Comparison of ENCODE assay signal across 8 mouse cellular contexts in genomic region chr3:96558668-96559196, GRCm38 (mm10). TPM values are rescaled to one million over a fixed set of nuclear protein-coding genes. Genes with fewer than 3 reads are reported as not detected.
DNase-seq lines count a peak whose midpoint lies in the region; ATAC-seq and TF ChIP-seq lines count a peak whose summit lies in the region.

No protein-coding gene starts in this region.

- TF ChIP-seq CTCF in lung, postnatal 0 days (IDR thresholded peaks at IDR 0.05), result no peak
- TF ChIP-seq CTCF in embryonic fibroblast, embryonic 13.5 days (IDR thresholded peaks at IDR 0.05; ENCODE audit: borderline replicate concordance, insufficient read depth, low read length), result no peak

- 0 out of 2 replicates have a peak, but pooled peaks have one; percentile 23 for TF ChIP-seq POLR2A in embryonic fibroblast, embryonic 13.5 days (IDR thresholded peaks at IDR 0.05; ENCODE audit: low read depth, low read length)

- ATAC-seq in lung, postnatal 0 days, result no peak
- no peak for ATAC-seq in intestine, embryonic 15.5 days

- peak overlapping the region; percentile 99 for H3K27ac ChIP-seq in lung, postnatal 0 days (ENCODE audit: low read length)
- no peak overlapping the region for H3K27ac ChIP-seq in embryonic fibroblast, embryonic 13.5 days (ENCODE audit: insufficient read depth, low read length)
- peak overlapping the region; percentile 92; the same call in 1 of the 2 replicates for H3K27ac ChIP-seq in intestine, embryonic 15.5 days

- peak overlapping the region; percentile 62 for H3K4me2 ChIP-seq in lung, postnatal 0 days (replicated peaks; ENCODE audit: low read depth, low read length)
- peak overlapping the region; percentile 71 for H3K4me2 ChIP-seq in intestine, embryonic 15.5 days (replicated peaks)

- peaks cover 29% of the 10 kb centered on the region for H3K36me3 ChIP-seq in lung, postnatal 0 days (ENCODE audit: insufficient read depth, low read length)
- H3K36me3 ChIP-seq in intestine, embryonic 15.5 days, result peaks cover 9% of the 10 kb centered on the region; the same call in 1 of the 2 replicates

- H3K9me3 ChIP-seq in lung, postnatal 0 days (ENCODE audit: low read length), result no peaks in the 10 kb centered on the region
- no peaks in the 10 kb centered on the region for H3K9me3 ChIP-seq in intestine, embryonic 15.5 days

- peak; percentile 49 for TF ChIP-seq EP300 in lung, postnatal 0 days (IDR thresholded peaks at IDR 0.05)

- WGBS in lung, postnatal 0 days, result 9% methylated on average over 10 of the region's 10 CpGs
- 16% methylated on average over 10 of the region's 10 CpGs for WGBS in intestine, embryonic 15.5 days

- H3K9ac ChIP-seq in lung, postnatal 0 days (replicated peaks; ENCODE audit: low read depth), result peak overlapping the region; percentile 100
- peak overlapping the region; percentile 76 for H3K9ac ChIP-seq in intestine, embryonic 15.5 days

- peak; percentile 63 for DNase-seq in lung, postnatal 0 days (ENCODE audit: low spot score)
- no peak for DNase-seq in lung, adult 18-20 months
- peak; percentile 57 for DNase-seq in naive thymus-derived CD4-positive, alpha-beta T cell, adult 2 months (ENCODE audit: low read depth)
- DNase-seq in adrenal gland, adult 18-20 months (ENCODE audit: low spot score in 2 of 2), result no peak
- no peak for DNase-seq in T-cell, adult 2 months (ENCODE audit: low spot score)
- no peak for DNase-seq in spleen, postnatal 36 days (ENCODE audit: low spot score in 2 of 2)

- H3K4me1 ChIP-seq in lung, postnatal 0 days (ENCODE audit: insufficient read depth, low read depth, low read length), result peaks cover 9% of the 10 kb centered on the region; the same call in 1 of the 2 replicates
- peaks cover 7% of the 10 kb centered on the region; the same call in 1 of the 2 replicates for H3K4me1 ChIP-seq in embryonic fibroblast, embryonic 13.5 days (ENCODE audit: control insufficient read depth, insufficient read depth, low read length)
- peaks cover 44% of the 10 kb centered on the region for H3K4me1 ChIP-seq in intestine, embryonic 15.5 days (replicated peaks)

- H3K4me3 ChIP-seq in lung, postnatal 0 days (ENCODE audit: low read depth, low read length), result peak overlapping the region; percentile 90
- peak overlapping the region; percentile 82 for H3K4me3 ChIP-seq in embryonic fibroblast, embryonic 13.5 days (ENCODE audit: insufficient read depth, low read length)
- peak overlapping the region; percentile 62 for H3K4me3 ChIP-seq in intestine, embryonic 15.5 days (replicated peaks)

- H3K27me3 ChIP-seq in lung, postnatal 0 days (replicated peaks; ENCODE audit: insufficient read depth, low read length), result no peaks in the 10 kb centered on the region
- H3K27me3 ChIP-seq in intestine, embryonic 15.5 days (replicated peaks), result no peaks in the 10 kb centered on the region

RNA-seq across cellular contexts. Expression of gene Txnip, which starts 1.0 kb away (rescaled TPM):
- 468 and 502 TPM in 2 replicates for polyA plus RNA-seq in lung, postnatal 0 days (2015; fragmentation: Nextera tagmentation; extraction: Ambion mirVana)
- polyA plus RNA-seq in embryonic fibroblast, embryonic 13.5 days (2011; ENCODE audit: insufficient read length, low read depth, missing spikeins), result 37.6 and 98.8 TPM in 2 replicates
- polyA plus RNA-seq in intestine, embryonic 15.5 days (2015; fragmentation: Nextera tagmentation; extraction: Ambion mirVana), result 136 and 146 TPM in 2 replicates
- 100 to 1,000 TPM; 539 to 784 TPM for total RNA-seq in adrenal gland, adult 18-20 months (2021)

RNA-seq across cellular contexts. Expression of gene Gm16253, which starts 18.1 kb away (rescaled TPM):
- 0.73 and 0.78 TPM in 2 replicates for polyA plus RNA-seq in lung, postnatal 0 days (2015; fragmentation: Nextera tagmentation; extraction: Ambion mirVana)
- not detected in 2 replicates for polyA plus RNA-seq in embryonic fibroblast, embryonic 13.5 days (2011; ENCODE audit: insufficient read length, low read depth, missing spikeins)
- polyA plus RNA-seq in intestine, embryonic 15.5 days (2015; fragmentation: Nextera tagmentation; extraction: Ambion mirVana), result 0.67 and 1.5 TPM in 2 replicates
- total RNA-seq in adrenal gland, adult 18-20 months (2021), result not detected

RNA-seq across cellular contexts. Expression of gene Hfe2, which starts 33.8 kb away (rescaled TPM):
- 0.27 and 0.35 TPM in 2 replicates for polyA plus RNA-seq in lung, postnatal 0 days (2015; fragmentation: Nextera tagmentation; extraction: Ambion mirVana)
- polyA plus RNA-seq in embryonic fibroblast, embryonic 13.5 days (2011; ENCODE audit: insufficient read length, low read depth, missing spikeins), result not detected in 2 replicates
- 0.29 and 0.37 TPM in 2 replicates for polyA plus RNA-seq in intestine, embryonic 15.5 days (2015; fragmentation: Nextera tagmentation; extraction: Ambion mirVana)
- under 1 TPM in 1 of 2 experiments, not detected in 1; 0.42 TPM for total RNA-seq in adrenal gland, adult 18-20 months (2021)

RNA-seq across cellular contexts. Expression of gene Polr3gl, which starts 35.2 kb away (rescaled TPM):
- 36.7 and 43.2 TPM in 2 replicates for polyA plus RNA-seq in lung, postnatal 0 days (2015; fragmentation: Nextera tagmentation; extraction: Ambion mirVana)
- polyA plus RNA-seq in embryonic fibroblast, embryonic 13.5 days (2011; ENCODE audit: insufficient read length, low read depth, missing spikeins), result 23.2 and 30.6 TPM in 2 replicates
- 26.5 and 31.3 TPM in 2 replicates for polyA plus RNA-seq in intestine, embryonic 15.5 days (2015; fragmentation: Nextera tagmentation; extraction: Ambion mirVana)
- 10 to 100 TPM; 35.5 to 38.8 TPM for total RNA-seq in adrenal gland, adult 18-20 months (2021)

RNA-seq across cellular contexts. Expression of gene Ankrd34a, which starts 37.7 kb away (rescaled TPM):
- 0.18 and 0.37 TPM in 2 replicates for polyA plus RNA-seq in lung, postnatal 0 days (2015; fragmentation: Nextera tagmentation; extraction: Ambion mirVana)
- polyA plus RNA-seq in embryonic fibroblast, embryonic 13.5 days (2011; ENCODE audit: insufficient read length, low read depth, missing spikeins), result 5.1 and 7.4 TPM in 2 replicates
- 1.9 and 2.3 TPM in 2 replicates for polyA plus RNA-seq in intestine, embryonic 15.5 days (2015; fragmentation: Nextera tagmentation; extraction: Ambion mirVana)
- under 1 TPM; 0.76 to 0.77 TPM for total RNA-seq in adrenal gland, adult 18-20 months (2021)

Comparison
In these comparisons a context has a peak if more than half of its experiments do, and no peak if none do; other contexts are left out.
1. DNase-seq: peak in lung, postnatal 0 days (single experiment) and naive thymus-derived CD4-positive, alpha-beta T cell, adult 2 months (single experiment); none in lung, adult 18-20 months (0 of 2), adrenal gland, adult 18-20 months (0 of 2), T-cell, adult 2 months (single experiment) and spleen, postnatal 36 days (0 of 2).
2. Peak in every context shown above with its lines, with median percentiles within 50 percentile points of each other: H3K4me3 ChIP-seq.